Mouse (Mus musculus): ENCODE data around the gene Ddx58. TPM values are rescaled to one million over a fixed set of nuclear protein-coding genes. Genes with fewer than 3 reads are reported as not detected.

Ddx58 gene
- total RNA-seq (2021): 1 to 10 TPM; 3.1 to 5.1 TPM
- long read RNA-seq, experiment 1, partial matches to known transcripts: 0 of 2 reads
- long read RNA-seq, experiment 1, other reads (novel, unspliced or antisense): 2 of 2 reads
- long read RNA-seq, experiment 2, partial matches to known transcripts: 0 of 1 reads
- long read RNA-seq, experiment 2, other reads (novel, unspliced or antisense): 1 of 1 reads

DNA sequence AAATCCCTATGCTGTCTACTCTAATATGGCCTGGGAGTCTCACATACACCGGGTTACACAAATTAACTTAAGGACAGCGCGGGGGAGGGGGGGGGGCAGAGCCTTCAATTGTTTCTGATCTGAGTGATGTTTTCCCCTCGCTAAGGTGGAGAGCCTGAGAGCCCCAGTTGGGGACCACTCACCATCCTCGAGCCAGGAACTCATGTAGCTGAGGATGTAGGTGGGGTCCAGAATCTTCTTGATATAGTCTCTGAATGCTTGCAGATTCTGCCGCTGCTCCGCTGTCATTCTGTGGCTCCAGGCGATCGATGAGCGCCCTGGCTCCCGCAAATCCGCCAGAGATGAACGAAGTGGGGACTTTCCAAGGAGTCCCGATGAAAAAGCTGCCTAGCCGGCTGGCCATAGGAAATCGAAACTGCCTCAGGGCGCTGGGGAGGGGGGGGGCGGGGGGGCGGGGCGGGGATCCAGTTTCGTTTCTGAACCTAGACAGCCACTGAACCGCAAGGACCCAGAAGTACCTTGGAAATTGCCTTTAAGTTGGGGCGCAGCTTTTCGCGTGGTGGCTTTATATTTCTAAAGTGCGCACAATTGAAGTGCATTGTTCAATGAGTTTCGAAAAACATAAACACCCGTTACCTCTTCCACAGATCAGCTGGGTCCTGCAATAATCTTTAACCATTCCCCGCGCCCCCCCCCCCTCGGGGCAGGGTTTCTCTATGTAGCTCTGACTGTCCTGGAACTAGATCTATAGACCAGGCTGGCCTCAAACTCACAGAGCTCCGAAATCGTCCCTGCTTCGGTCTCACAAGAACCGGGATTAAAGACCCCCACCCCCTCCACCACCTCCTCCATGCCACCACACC is at the start of gene Ddx58:
TSS of gene Ddx58 (minus strand) at position 420 of the 863 bp plus-strand sequence.
- no peak for DNase-seq (ENCODE audit: low spot score in 2 of 2)
- intact Hi-C loops (cut with DNase I): no loop called here

DNA sequence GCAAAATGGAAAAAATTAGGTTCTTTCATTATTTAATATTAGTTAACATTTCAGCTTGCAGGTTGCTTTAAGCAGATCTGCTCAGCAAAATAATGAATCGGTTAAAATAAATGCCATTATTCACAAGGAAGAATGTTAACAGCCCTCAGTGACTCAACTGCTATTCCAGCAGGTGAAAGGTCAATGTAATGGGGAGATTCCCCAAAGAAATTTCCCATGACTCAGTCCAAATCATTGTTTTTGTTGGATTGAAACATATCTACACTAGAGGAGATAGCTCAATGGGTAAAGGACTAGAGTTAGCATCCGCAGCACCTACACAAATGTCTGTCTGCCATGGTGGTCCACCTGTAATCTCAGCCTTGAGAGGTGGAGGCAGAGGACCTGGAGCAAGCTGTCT is 49.4 kb upstream of the Ddx58 start:
- intact Hi-C loops (cut with DNase I): loop anchor here (5.0 kb wide), 2 partner anchors 107 to 393 kb away; no protein-coding TSS in a partner anchor
- no peak for DNase-seq (ENCODE audit: low spot score in 2 of 2)

DNA sequence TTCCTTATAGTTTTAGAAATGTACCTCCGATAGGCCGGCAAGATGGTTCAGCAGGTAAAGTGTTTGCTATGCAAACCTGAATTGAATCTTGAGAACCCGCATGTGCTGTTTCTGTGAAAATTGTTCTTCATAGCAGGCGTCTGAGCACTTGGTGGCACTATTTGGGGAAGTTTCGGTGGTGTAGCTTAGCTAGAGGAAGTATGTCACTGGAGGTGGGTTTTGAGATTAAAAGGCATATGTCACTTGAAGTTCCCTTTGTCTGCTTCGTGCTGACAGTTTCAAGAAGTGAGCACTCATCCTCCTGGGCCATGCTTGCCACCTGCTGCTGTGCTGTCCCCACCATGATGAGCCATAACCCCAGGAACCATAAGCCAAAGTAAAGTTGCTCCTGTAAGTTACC is 47.8 kb upstream of the Ddx58 start:
- no peak for DNase-seq (ENCODE audit: low spot score in 2 of 2)
- intact Hi-C loops (cut with DNase I): loop anchor here (2.0 to 5.0 kb wide), 3 partner anchors 105 to 395 kb away; no protein-coding TSS in a partner anchor

DNA sequence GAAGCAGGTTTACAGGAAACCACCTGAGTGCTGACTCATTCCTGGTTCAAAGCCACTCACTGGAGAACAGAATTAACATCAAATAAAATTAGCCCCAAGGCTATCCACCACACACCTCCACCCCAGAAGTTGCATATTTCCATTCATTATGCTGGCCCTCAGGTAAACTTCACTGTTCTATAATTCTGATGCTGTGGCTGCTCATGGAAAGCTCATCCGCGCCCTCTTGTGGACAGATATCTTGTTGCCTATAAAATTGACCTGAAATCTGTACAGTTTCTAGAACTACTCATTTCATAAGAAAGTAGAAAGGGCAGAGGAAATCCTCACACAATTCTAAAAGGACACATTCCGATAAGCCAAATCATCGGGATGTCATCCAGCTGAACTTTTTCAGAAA is 46.0 kb upstream of the Ddx58 start:
- intact Hi-C loops (cut with DNase I): loop anchor here (5.0 kb wide), 2 partner anchors 103 to 397 kb away; no protein-coding TSS in a partner anchor
- DNase-seq (ENCODE audit: low spot score in 2 of 2): peak; percentile 81 to 85

DNA sequence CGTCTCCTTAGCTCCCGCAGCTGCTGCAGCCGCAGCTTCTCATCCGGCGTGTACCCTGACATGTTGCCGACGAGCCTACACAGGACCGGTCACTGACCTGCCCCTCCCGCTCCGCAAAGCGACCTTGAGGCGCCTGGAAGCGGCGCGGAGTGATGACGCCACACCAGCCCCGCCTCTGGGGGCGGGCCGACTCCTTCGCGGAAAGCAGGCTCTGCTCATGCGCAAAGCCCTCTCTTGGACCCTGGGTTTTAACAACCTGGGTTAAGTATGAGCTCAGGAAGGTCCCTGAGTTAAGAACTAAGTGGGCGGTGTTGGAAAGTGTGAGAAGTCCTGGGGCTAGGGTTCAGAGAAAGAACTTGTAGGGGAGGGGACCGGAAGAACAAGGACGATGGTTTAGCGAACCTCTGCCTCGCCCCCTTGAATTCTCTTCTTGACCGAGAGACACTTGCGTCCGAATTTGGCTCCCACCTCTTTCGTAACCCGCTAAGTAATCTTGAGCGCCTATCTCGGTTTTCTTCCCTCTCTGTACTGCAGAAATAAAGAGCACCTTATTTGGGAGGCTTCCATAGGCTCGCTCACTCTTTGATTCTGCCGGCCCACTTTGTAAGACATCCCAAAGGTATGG is 39.8 kb upstream of the Ddx58 start, which contains the start of gene Ndufb6:
TSS of gene Ndufb6 (minus strand) at position 146 of the 625 bp plus-strand sequence.
- intact Hi-C loops (cut with DNase I): no loop called here

DNA sequence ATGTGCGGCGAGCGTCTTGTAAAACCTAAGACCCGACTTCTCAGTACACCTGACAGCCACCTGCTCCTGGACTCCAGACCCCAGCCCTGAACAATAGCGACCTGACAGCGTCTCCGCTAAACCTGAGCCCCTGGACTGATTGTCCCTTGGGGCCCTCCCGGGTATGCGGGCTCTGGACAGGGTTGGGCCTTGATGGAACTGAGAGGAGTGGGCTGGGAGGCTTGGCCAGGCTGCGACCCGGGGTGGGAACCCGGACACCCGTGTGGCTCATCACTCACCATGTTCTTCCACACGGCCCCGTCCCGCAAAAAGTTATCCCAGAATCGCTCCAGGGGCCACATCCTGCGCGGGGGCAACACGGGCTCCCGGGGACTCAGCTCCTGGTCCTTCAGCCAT is 39.2 kb upstream of the Ddx58 start:
- no peak for DNase-seq (ENCODE audit: low spot score in 2 of 2)
- intact Hi-C loops (cut with DNase I): no loop called here

More for the DNA sequence above, 39.8 kb upstream of the Ddx58 start, which contains the start of gene Ndufb6:
- DNase-seq (ENCODE audit: low spot score in 2 of 2): peak; percentile 91 to 94

DNA sequence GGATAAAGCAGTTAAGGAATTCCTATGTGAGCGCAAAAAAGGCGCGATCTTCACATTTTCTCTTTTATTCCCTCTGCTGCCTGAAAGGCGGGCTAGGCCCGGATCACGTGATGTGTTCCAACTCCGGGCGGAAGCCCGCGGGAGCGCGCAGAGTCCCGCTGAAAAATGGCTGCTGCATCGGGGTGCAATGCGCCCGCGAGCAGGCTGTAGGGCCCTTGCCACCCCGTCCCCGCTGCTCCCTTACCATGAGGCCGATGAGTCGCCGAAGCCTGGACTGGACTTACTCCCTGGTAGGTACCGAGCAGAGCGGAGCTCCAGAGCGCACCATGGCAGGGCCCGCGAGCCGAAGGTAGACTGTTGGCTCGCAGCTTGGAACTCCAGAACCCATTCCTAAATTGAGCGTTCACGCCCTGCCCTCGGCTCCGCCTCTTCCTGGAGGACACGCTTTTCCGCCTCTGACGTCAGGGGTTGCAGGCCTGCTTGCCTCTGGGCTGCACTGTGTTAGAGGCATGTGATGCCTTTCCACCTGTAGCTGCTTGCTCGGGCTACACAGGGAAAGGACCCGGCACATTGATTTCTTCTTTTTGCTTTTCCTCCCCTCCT is 29.9 kb upstream of the Ddx58 start, which contains the start of the genes Smim27 and Topors:
TSS of gene Smim27 (plus strand) at position 150 of the 603 bp plus-strand sequence.
TSS of gene Topors (minus strand) at position 421 of the 603 bp plus-strand sequence.
- intact Hi-C loops (cut with DNase I): loop anchor here (2.0 to 5.0 kb wide), 2 partner anchors 87 to 127 kb away; partner anchors contain the start of gene Aco1
- DNase-seq (ENCODE audit: low spot score in 2 of 2): peak; percentile 92 to 94

DNA sequence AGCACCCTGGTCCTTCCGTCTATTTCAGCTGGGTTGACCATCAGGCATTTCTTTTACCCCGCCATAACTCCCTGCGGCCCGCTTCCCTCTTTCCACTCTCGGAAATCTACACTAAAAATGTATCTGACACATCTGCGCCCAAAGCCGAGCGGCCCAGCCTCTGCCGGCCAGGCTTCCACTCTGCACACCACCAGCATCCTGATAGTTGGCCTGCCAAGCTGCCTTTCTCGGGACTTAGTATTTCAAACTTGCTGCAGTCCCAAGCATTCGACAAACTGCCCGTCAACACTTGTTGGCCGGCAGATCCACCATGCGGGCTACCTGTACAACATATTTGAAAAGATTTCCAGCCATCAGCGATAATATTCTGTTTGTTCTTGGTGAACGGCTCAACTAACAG is 29.2 kb upstream of the Ddx58 start:
- intact Hi-C loops (cut with DNase I): loop anchor here (2.0 to 5.0 kb wide), 2 partner anchors 87 to 126 kb away; partner anchors contain the start of gene Aco1
- DNase-seq (ENCODE audit: low spot score in 2 of 2): peak in 1 of 2 experiments; percentile 16

DNA sequence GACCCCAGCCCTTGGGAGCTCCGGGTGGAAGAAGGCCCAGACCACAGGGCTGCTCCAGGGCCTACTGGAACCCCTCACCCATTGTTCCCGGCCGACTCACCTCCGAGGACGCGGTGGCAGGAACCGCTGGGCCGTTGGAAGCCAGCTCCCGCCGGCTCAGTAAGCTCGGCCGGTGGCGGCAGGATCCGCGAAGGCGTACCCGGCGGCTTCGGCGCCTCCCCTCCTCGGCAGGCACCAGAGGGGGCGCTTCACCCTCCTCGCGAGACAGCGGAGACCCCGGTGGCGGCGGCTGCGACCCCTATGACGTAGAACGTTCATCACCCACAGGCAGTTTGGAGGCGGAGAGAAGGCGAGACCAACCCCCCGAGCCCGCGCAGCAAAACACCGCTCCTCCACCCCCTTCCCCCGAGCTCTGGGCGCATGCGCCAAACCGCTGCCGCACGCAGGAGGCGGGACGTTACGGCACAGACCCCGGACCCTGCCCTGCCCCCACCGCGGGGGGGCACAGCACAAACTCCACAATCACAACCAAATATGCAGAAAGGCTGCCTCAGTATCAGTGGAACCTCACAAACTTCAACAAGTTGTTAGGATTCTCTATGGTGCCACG is 28.7 kb upstream of the Ddx58 start:
- intact Hi-C loops (cut with DNase I): loop anchor here (2.0 to 5.0 kb wide), 2 partner anchors 86 to 126 kb away; partner anchors contain the start of gene Aco1

DNA sequence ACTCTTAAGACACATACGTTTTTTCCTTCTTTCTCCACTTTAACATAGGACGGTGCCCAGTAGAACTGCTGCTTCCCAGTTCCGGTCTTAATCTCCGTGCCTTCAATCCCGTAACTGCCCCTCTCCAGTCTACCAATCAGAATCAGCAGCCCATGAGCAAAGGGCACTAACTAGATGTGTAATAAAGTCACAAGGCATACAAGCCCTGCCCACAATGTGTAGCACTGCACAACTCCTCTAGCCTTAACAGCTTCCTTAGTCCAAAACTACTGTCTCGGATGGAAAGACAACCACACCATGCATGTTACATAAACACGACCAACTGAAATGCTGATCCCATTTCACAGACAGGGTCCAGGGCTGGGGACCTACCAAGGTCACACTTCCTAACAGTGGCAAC is 28.1 kb upstream of the Ddx58 start:
- peak in 1 of 2 experiments; percentile 9 for DNase-seq (ENCODE audit: low spot score in 2 of 2)

More for the DNA sequence above, 28.7 kb upstream of the Ddx58 start:
- DNase-seq (ENCODE audit: low spot score in 2 of 2): peak; percentile 90 to 91

DNA sequence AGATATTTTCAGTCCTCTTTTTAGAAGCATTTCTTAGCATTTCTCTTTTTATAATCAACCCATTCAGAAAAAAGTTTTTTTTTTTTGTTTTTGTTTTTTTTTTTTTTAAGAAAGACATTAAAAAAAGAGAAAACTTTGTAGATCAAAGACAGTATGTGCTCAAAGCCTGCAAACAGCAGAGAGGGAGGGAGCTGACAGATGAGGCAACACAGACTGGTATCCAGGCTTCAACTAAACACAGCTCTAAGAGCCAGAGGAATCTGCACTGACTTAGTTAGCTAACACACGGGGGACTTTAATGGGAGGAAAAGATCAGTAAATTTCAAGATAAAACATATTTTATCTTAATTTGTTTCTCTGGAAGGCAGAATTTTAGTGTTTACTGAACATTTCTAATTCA is 24.7 kb upstream of the Ddx58 start:
- no peak for DNase-seq (ENCODE audit: low spot score in 2 of 2)
- intact Hi-C loops (cut with DNase I): no loop called here

More for the DNA sequence above, 28.1 kb upstream of the Ddx58 start:
- intact Hi-C loops (cut with DNase I): loop anchor here (2.0 to 5.0 kb wide), 2 partner anchors 85 to 125 kb away; partner anchors contain the start of gene Aco1

DNA sequence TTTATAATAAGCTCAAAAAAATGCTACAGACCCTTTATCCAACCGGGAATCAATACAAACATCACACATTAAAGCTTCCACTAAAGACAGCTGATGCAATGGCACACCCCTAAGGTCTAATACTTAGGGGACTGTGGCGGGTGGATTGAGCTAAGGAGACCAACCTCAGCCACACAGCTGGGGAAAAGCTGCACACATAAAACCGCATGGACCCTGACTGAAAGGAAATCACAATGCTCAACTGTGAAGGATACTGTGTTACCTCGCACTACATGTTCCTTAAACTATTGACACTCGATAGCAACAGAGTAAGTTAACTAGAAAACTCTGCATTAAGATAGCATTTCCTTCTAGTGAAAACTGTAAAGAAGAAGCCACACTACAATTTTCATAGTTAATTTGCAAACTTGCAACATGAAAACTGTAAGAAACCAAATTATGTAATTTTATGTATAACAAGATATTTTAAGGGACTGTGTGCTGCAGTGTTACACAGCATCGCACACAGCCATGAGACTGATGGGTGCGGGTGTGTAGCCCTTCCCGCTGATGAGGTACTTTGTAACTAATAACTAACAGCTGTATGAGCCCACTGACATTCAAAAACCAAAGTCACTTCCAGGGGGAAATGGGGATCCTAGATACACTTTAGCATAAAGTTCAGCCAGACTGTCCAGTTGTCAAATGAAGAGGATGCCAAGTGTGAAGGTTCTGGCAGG is 14.9 kb upstream of the Ddx58 start:
- intact Hi-C loops (cut with DNase I): no loop called here
- DNase-seq (ENCODE audit: low spot score in 2 of 2): no peak

DNA sequence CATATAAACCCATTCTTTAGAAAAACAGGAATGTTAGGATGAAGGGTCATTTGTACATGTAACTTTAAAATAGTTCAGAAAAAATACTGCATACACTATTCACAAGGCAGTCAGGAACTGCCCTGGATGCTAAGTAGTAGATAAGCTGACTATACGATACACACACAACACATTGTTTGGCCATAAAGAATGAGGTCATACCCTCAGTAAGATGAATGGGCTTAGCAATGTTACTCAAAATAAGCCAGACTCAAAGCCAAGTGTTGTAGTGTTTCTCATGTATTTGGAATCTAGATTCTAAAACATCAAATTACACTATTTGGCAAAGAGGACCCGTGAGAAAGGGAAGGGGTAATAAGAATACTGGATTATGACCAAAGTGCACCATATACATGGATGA is 14.1 kb upstream of the Ddx58 start:
- DNase-seq (ENCODE audit: low spot score in 2 of 2): no peak
- intact Hi-C loops (cut with DNase I): no loop called here

DNA sequence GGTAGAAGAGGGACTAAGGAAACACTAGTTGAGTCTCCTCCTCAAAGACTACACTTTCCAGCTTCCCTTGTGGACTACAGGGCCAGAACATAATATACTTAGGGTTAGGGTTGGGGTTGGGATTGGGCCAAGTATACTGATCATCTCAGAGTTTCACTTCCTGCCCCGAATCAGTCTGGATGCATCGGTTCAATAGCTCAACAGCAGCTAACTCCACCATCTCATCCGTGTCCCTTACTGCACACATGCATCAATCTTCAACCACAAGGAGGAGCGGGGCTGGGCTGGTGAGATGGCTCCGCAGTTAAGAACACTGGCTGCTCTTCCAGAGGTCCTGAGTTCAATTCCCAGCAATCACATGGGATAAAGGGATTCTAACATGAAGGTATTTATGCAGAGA is 11.4 kb upstream of the Ddx58 start:
- intact Hi-C loops (cut with DNase I): no loop called here
- no peak for DNase-seq (ENCODE audit: low spot score in 2 of 2)

DNA sequence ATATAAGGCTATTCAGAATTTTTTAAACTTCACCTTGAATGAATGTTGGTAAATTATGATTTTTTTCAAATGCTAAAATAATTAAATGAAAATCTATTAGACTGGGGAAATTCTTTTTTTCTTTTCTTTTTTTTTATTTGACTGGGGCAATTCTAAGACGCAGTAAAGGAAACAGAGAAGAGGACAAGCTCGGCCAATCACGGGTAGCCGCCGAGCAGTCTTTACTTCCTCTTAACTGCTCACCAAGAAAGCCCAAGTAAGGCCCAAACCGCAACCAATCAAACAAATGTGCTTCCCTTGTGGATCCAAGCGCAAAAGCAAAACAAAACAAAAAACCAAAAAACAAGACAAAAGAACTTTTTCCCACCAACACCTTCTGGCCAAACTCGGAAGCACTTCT is 4.4 kb upstream of the Ddx58 start:
- intact Hi-C loops (cut with DNase I): no loop called here
- no peak for DNase-seq (ENCODE audit: low spot score in 2 of 2)

DNA sequence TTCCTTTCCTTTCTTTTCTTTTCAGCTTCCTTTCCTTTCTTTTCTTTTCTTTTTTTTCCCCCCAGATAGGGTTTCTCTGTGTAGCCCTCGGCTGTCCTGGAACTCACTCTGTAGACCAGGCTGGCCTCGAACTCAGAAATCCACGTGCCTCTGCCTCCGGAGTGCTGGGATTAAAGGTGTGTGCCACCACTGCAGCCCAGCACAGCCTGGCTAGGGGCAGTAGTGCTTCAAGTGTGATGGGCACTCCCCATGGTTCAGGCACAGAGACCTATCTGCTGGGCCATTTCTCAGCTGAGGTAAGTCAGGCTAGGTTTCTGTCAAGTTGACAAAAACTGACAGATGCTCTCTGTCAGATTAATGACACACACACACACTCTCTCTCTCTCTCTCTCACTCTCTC is 3.4 kb upstream of the Ddx58 start:
- DNase-seq (ENCODE audit: low spot score in 2 of 2): no peak
- intact Hi-C loops (cut with DNase I): no loop called here

DNA sequence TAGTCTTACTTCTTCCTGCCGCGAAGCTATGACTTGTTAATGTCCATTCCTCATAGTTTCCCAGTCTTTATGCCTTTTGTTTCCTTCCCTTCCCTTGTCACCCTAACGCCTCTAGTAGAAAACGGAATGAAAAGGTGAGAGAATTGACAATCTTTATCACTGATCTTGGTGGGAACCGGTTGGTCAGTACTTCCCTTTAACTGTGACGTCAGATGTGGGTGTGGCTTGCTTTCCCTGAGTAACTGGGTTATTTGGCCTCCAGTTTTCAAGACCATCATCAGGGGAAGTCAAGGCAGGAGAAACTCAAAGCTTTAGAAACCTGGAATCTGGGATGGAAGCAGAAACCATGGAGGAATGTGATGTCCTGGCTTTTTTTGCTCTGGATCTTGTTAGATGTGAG is 2.3 kb upstream of the Ddx58 start:
- no peak for DNase-seq (ENCODE audit: low spot score in 2 of 2)
- intact Hi-C loops (cut with DNase I): no loop called here

DNA sequence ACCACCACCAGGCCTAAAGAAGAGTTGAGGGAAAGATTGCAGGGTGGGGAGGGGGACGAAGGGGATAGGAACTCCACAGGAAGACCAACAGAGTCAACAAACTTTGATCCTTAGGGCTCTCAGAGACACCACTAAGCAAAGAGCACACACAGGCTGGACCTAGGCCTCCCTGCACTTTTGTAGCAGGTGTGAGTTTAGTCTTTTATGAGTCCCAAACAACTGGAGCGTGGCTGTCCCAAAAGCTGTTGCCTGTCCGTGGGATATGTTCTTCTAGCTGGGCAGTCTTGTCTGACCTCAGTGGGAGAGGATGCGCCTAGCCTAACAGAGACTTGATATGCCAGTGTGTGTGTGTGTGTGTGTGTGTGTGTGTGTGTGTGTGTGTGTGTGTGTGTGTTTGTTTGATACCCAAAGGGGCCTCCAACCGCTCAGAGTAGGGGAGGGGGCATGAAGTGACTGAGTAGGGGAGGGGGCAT is 680 bp upstream of the Ddx58 start:
- DNase-seq (ENCODE audit: low spot score in 2 of 2): no peak
- intact Hi-C loops (cut with DNase I): no loop called here

Data from left cerebral cortex, postnatal 14 days (tissue).